Mouse (Mus musculus): ENCODE data around the gene Tor2a. TPM values are rescaled to one million over a fixed set of nuclear protein-coding genes. Genes with fewer than 3 reads are reported as not detected.
A peak's percentile ranks its signal among the peaks of the same experiment; 100 is the strongest.

Gene Tor2a
- total RNA-seq, 2 experiments from 2014 or later = 24.5 to 26.7 TPM

DNA sequence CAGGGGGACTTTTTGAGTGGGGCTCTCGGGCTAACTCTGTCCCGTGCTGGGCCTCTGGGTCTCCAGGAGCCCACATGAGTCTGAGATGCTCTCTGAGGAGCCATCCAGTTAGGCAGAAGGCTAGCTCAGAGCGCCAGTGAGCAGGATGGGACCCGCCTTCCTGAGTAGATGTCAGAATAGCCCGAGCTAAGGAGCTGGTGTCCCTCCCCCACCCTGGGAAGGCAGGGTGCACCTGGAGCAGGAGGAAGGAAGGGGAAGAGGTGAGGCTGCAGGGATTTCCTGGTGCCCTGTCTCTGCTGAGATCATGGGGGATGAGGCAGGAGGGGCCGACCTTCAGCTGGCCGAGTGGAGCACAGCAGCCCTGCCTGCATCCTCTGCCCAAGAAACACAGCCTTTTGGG is 28.6 kb upstream of the Tor2a start:
- ATAC-seq (replicated peaks; ENCODE audit: poor library complexity) = no peak

GRCm38 (mm10) chr2:32729547-32729946 is 27.5 kb upstream of the Tor2a start:
- ATAC-seq (replicated peaks; ENCODE audit: poor library complexity) = no peak

- no peak for ATAC-seq (replicated peaks; ENCODE audit: poor library complexity)
Measured at GRCm38 (mm10) chr2:32730854-32731253, 26.2 kb upstream of the Tor2a start.

- ATAC-seq (replicated peaks; ENCODE audit: poor library complexity) = no peak
Measured at GRCm38 (mm10) chr2:32731911-32732310, 25.1 kb upstream of the Tor2a start.

- ATAC-seq (replicated peaks; ENCODE audit: poor library complexity) = no peak
Measured at GRCm38 (mm10) chr2:32732695-32733094, 24.3 kb upstream of the Tor2a start.

- ATAC-seq (replicated peaks; ENCODE audit: poor library complexity) = no peak
Measured at GRCm38 (mm10) chr2:32734480-32734879, 22.6 kb upstream of the Tor2a start.

DNA sequence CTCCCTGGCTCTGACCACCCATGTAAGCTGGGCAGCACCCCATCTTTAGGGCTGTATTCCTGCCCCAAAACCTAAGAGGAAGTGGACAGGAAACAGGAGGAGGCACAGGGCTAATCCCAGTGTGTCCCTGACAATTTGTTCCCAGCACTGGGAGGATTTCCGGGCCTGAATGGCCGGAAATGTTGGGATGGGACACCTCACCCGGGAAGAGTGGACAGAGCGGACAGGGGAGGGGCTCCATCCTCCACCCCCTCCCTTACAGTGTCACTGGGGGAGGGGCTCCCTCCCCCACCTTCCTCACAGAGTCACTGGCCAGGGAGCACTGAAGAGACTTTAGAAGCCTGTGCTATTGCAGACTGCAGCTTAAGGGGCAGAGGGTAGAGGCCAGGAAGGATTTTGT is 22.1 kb upstream of the Tor2a start:
- no peak for ATAC-seq (replicated peaks; ENCODE audit: poor library complexity)

GRCm38 (mm10) chr2:32736306-32736829 is 20.7 kb upstream of the Tor2a start:
- no peak for ATAC-seq (replicated peaks; ENCODE audit: poor library complexity)

GRCm38 (mm10) chr2:32737008-32737407 is 20.0 kb upstream of the Tor2a start:
- 0 out of 2 replicates have a peak, but pooled peaks have one; percentile 26 for ATAC-seq (replicated peaks; ENCODE audit: poor library complexity)

DNA sequence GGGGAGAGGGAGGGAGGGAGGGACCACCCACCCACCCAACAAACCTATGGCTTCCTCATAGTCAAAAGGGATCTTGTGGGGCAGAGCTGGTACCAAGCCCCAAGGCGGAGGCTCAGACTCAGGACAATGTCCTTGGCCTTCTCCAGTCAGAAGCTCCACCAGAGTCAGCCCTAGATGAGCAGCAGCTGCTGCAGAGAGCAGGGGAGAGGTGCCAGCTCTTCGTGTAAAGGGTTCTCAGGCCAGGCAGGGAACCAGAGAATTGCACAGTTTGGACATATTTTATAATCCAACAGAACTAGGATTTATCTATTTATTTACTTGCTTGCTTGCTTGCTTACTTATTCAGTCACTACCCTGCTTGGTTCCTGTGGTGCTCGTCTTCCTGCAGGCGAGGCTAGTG is 17.7 kb upstream of the Tor2a start:
- ATAC-seq (replicated peaks; ENCODE audit: poor library complexity) = no peak

- ATAC-seq (replicated peaks; ENCODE audit: poor library complexity) = no peak
Measured at GRCm38 (mm10) chr2:32740916-32741272, 16.1 kb upstream of the Tor2a start, which contains the start of gene 6330409D20Rik. TSS of gene 6330409D20Rik (minus strand) at chr2:32741016.

- ATAC-seq (replicated peaks; ENCODE audit: poor library complexity) = no peak
Measured at GRCm38 (mm10) chr2:32741273-32742172, 15.5 kb upstream of the Tor2a start.

- ATAC-seq (replicated peaks; ENCODE audit: poor library complexity) = no peak
Measured at GRCm38 (mm10) chr2:32742173-32742531, 14.9 kb upstream of the Tor2a start.

DNA sequence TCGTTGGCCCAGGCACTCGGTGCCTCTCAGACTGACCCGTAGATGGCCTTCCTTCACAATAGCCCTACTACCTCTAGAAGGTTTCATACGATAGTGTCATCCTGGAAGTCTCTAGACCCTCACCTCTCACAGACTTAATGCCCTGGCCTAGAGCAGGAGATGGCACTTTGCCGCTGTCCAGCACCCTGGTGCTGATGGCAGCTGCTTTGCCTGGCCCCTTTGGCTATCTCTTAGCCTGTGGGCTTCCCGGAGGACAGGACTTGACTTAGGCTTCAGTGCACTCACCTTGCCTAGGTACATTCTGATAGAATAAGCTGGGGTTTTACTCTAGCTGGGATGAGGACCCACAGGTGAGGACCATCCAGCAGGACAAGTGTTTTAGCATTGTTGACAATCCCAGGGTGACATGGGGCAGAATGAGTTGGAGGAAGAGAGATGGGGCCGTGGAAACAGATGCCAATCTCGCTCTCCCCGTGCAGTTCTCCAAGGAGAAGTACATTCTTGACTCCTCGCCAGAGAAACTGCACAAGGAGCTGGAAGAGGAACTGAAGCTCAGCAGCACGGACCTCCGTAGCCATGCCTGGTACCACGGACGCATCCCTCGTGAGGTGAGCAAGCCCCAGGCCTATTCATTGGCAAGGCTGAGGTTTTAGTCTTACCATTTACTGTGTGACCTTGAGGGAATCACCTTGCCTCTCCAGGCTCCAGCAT is 12.6 kb upstream of the Tor2a start:
- peak; percentile 57 for ATAC-seq (replicated peaks; ENCODE audit: poor library complexity)

DNA sequence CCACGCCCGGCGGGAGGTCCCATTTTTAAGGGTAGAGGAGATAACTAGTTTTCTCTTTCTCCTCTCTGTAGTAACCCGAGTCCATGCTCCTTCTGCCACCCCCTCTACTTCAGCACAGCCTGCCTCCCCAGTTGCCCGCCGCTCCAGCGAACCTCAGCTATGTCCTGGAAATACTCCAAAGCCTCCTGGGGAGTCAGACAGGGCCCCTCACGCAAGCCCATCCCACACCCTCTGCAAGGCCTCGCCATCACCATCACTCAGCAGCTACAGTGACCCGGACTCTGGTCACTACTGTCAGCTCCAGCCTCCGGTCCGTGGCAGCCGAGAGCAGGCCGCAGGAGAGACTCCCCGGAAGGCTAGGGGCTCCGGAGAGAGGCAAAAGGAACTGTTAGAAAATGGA is 8.0 kb upstream of the Tor2a start:
- ATAC-seq (replicated peaks; ENCODE audit: poor library complexity) = no peak

DNA sequence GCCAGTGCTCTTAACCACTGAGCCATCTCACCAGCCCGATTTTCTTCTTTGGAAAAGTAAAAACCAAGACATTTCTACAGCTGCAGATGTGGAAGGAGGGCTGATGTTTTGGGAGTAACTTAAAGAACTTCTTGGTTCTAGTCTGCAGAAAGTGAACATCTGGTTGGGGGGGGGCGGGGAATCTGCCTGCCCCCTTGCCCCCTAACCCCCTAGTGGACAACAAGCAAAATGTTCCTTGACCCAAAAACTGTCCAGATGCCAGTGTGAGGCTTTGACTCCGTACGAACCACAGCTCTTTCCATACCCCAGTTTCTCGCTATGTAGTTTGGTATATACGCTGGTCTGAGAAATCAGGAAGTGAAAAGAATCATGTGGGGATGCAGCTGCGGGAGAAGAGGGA is 6.8 kb upstream of the Tor2a start:
- no peak for ATAC-seq (replicated peaks; ENCODE audit: poor library complexity)

- no peak for ATAC-seq (replicated peaks; ENCODE audit: poor library complexity)
Measured at GRCm38 (mm10) chr2:32750887-32751664, 6.0 kb upstream of the Tor2a start.

GRCm38 (mm10) chr2:32751665-32752033 is 5.4 kb upstream of the Tor2a start:
- no peak for ATAC-seq (replicated peaks; ENCODE audit: poor library complexity)

DNA sequence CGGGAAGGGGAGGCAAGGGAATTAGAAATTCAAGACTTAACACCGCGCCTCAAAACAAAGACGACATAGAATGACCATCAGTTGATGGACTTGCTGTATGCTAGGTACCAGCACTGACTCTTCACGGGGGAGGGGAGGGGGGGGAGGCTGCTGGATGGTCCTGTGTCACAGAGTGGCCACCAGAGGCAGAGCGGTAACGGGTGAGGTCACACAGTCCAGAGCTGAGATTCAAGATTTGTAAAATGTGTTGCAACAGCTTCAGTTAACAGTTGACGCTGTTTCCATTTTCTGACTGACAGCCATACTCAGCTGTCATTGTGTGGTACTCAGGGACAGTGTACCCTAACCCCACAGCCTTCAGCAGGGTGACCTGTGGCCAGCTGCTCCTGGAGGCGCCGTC is 4.9 kb upstream of the Tor2a start:
- ATAC-seq (replicated peaks; ENCODE audit: poor library complexity) = no peak

DNA sequence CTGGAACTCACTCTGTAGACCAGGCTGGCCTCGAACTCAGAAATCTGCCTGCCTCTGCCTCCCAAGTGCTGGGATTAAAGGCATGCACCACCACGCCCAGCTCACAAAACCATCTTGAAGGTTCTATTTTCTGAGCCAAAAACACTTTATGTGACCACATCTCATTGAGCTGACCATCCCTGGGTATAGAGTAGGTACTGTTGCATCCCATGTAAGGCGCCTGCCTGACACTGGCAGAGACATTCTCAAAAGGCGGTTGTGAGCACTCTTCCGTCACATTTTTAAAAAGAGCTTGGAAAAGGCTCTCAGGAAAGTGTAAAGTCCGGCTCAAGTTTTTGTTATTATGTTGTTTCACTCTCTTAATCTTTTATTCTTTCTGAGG is 369 bp upstream of the Tor2a start:
- ATAC-seq (replicated peaks; ENCODE audit: poor library complexity) = no peak

DNA sequence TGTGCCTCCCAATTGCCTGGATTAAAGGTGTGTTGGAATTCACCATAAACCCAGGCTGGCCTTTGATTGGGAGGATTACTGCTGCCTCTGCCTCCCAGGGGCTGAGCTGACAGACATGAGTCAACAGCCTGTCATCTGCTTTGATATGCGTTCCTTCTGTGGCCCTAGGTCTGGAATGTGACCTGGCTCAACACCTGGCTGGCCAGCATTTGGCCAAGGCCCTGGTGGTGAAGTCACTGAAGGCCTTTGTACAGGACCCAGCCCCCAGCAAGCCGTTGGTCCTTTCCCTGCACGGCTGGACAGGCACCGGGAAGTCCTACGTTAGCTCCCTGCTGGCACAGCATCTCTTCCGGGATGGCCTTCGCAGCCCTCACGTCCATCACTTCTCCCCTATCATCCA is 1.5 kb downstream of the Tor2a start:
- ATAC-seq (replicated peaks; ENCODE audit: poor library complexity) = no peak

Measured in megakaryocyte progenitor cell, adult 5-6 weeks (primary cell).